In genomic region chr10:96940887-96941518, GRCm38 (mm10) we compare ENCODE assay signal across 19 mouse cellular contexts.
"Had no signal": no experiment of that assay in that cellular context is flagged by ENCODE, and none has a peak within 500 bp of the region (broad histone marks: within the 10 kb centered on the region; RNA-seq: fewer than 3 reads in every experiment).

No protein-coding gene starts in this region.

- H3K9me3 ChIP-seq: liver, embryonic 13.5 days; liver, embryonic 15.5 days; lung, embryonic 15.5 days; neural tube, embryonic 13.5 days; neural tube, embryonic 15.5 days had no signal

- DNase-seq: liver; liver, embryonic 13.5 days; liver, postnatal 0 days; lung, adult 2 months; retina, postnatal 1 day; right cerebral cortex, adult 18-20 months; right cerebral cortex, postnatal 25 days; right cerebral cortex, postnatal 4 days; spleen, adult 18-20 months; thymus, adult 18-20 months; thymus, postnatal 14 days; thymus, postnatal 36 days had no signal

- H3K4me2 ChIP-seq: liver, embryonic 11.5 days; liver, embryonic 13.5 days; liver, embryonic 15.5 days; lung, embryonic 15.5 days; neural tube, embryonic 13.5 days; neural tube, embryonic 15.5 days had no signal

- H3K4me3 ChIP-seq: liver, embryonic 13.5 days; liver, embryonic 15.5 days; lung, embryonic 15.5 days; myocyte; neural tube, embryonic 13.5 days; neural tube, embryonic 15.5 days had no signal

- H3K27me3 ChIP-seq: liver, embryonic 13.5 days; liver, embryonic 15.5 days; lung, embryonic 15.5 days; neural tube, embryonic 13.5 days; neural tube, embryonic 15.5 days had no signal

- H3K36me3 ChIP-seq: liver, embryonic 13.5 days; liver, embryonic 15.5 days; lung, embryonic 15.5 days; neural tube, embryonic 13.5 days; neural tube, embryonic 15.5 days had no signal

- ATAC-seq: liver, postnatal 0 days; lung, postnatal 0 days had no signal

- H3K27ac ChIP-seq: liver, embryonic 13.5 days; liver, embryonic 15.5 days; lung, embryonic 15.5 days; neural tube, embryonic 13.5 days; neural tube, embryonic 15.5 days had no signal

- H3K4me1 ChIP-seq: liver, embryonic 13.5 days; liver, embryonic 15.5 days; lung, embryonic 15.5 days had no signal

- H3K9ac ChIP-seq: liver, embryonic 13.5 days; liver, embryonic 15.5 days; liver, postnatal 0 days; lung, embryonic 15.5 days; neural tube, embryonic 13.5 days; neural tube, embryonic 15.5 days had no signal
